Mouse (Mus musculus): ENCODE measurements around the gene Triobp. TPM values are rescaled to one million over a fixed set of nuclear protein-coding genes. Genes with fewer than 3 reads are reported as not detected.

Gene Triobp
- total and polyA plus RNA-seq, 2 experiments from 2014 or later: 19.1 to 45.3 TPM

DNA sequence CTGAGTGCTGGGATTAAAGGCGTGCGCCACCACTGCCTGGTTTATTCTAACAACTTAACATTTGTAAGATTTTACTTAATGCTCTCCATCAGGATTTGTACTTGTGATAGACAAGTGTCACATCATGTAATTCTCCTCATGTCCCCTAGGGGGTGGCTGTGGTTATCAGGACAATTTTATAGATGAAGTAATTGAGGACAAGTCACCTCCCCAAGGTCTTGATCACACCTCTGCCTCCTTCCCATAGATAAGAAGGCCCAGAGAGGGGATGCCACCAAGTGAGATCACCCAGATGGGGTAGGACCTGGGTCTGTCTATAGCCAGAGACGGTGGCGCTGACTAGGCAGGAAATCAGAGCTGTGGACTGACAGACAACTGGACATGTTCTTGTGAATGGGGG is 8.8 kb downstream of the Triobp start:
- Histone ChIP-seq H3K27me3 (ENCODE audit: control insufficient read depth, insufficient read depth, low read length) (no peaks in the 10 kb centered on the region), H3K4me1 (ENCODE audit: control insufficient read depth, insufficient read depth) (no peaks in the 10 kb centered on the region), H3K36me3 (replicated peaks; ENCODE audit: control insufficient read depth, insufficient read depth, low read length) (no peaks in the 10 kb centered on the region), H3K27ac (ENCODE audit: low read depth) (no peak overlapping the region), H3K4me2 (ENCODE audit: low read depth, low read length) (no peak overlapping the region), H3K9me3 (replicated peaks; ENCODE audit: control insufficient read depth, low read length) (no peaks in the 10 kb centered on the region), H3K9ac (replicated peaks; ENCODE audit: low read depth, low read length) (no peak overlapping the region), H3K4me3 (ENCODE audit: low read depth, low read length) (no peak overlapping the region)
- 61% methylated on average over 4 of the region's 4 CpGs for WGBS
- DNase-seq (ENCODE audit: low spot score): no peak
- no peak for ATAC-seq (ENCODE audit: insufficient read depth, low read depth)
- peak; percentile 44 for TF ChIP-seq CTCF (IDR thresholded peaks at IDR 0.05; ENCODE audit: low read depth)
- no peak for TF ChIP-seq EP300 (IDR thresholded peaks at IDR 0.05; ENCODE audit: low read depth)

DNA sequence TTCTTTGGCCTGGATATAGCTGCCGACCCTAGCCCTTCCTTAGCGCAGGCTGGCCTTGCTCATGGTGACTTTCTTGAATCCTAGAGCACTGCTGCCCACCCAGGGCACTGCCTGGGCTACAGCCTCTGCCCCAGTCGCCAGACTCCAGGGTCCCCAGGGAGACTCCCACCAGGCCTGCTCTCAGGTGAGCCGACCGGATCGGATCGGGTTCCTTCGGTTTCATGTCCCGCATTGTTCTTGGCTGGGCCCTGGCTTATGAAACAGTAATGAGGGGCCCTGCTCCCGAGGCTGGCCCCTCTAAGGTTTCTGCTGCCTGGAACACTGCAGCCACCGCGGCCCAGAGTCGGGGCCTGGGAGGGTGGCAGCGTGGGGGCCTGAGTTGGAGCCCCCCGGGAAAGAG is 9.5 kb downstream of the Triobp start:
- no peaks in the 10 kb centered on the region for H3K9me3 ChIP-seq (replicated peaks; ENCODE audit: control insufficient read depth, low read length)
- H3K36me3 ChIP-seq (replicated peaks; ENCODE audit: control insufficient read depth, insufficient read depth, low read length): no peaks in the 10 kb centered on the region; the same call in 1 of the 2 replicates
- no peaks in the 10 kb centered on the region for H3K27me3 ChIP-seq (ENCODE audit: control insufficient read depth, insufficient read depth, low read length)
- ATAC-seq (ENCODE audit: insufficient read depth, low read depth) (no peak), DNase-seq (ENCODE audit: low spot score) (no peak)
- H3K4me3 ChIP-seq (ENCODE audit: low read depth, low read length): no peak overlapping the region
- no peak overlapping the region for H3K9ac ChIP-seq (replicated peaks; ENCODE audit: low read depth, low read length)
- H3K4me2 ChIP-seq (ENCODE audit: low read depth, low read length): no peak overlapping the region
- WGBS: 58% methylated on average over 15 of the region's 15 CpGs
- no peak for TF ChIP-seq EP300 (IDR thresholded peaks at IDR 0.05; ENCODE audit: low read depth)
- no peak for TF ChIP-seq CTCF (IDR thresholded peaks at IDR 0.05; ENCODE audit: low read depth)
- H3K27ac ChIP-seq (ENCODE audit: low read depth): no peak overlapping the region
- no peaks in the 10 kb centered on the region for H3K4me1 ChIP-seq (ENCODE audit: control insufficient read depth, insufficient read depth)

DNA sequence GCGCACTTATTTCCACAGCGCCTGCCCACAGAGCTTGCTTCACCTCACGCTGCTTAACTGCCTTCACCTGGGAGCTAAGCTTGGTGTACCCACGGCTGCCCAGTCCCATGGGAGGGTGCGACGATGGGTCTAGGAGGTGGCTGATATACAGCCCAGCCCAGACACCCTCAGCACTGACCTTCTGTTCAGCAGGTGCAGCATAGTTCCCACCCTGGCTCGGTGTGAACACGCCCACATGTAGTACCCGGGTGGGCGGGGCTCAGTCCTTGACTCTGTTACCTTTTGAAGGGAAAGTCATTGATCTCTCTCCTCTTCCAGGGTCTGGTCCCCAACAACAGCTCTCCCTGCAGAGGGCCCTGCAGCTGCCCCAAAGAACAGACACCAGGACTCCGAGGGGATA is 12.0 kb downstream of the Triobp start:
- no peak for TF ChIP-seq EP300 (IDR thresholded peaks at IDR 0.05; ENCODE audit: low read depth)
- TF ChIP-seq CTCF (IDR thresholded peaks at IDR 0.05; ENCODE audit: low read depth): no peak
- no peak for ATAC-seq (ENCODE audit: insufficient read depth, low read depth)
- H3K9ac ChIP-seq (replicated peaks; ENCODE audit: low read depth, low read length): no peak overlapping the region
- no peaks in the 10 kb centered on the region for H3K27me3 ChIP-seq (ENCODE audit: control insufficient read depth, insufficient read depth, low read length)
- no peak overlapping the region for H3K4me3 ChIP-seq (ENCODE audit: low read depth, low read length)
- no peak overlapping the region for H3K27ac ChIP-seq (ENCODE audit: low read depth)
- no peaks in the 10 kb centered on the region; the same call in 1 of the 2 replicates for H3K36me3 ChIP-seq (replicated peaks; ENCODE audit: control insufficient read depth, insufficient read depth, low read length)
- DNase-seq (ENCODE audit: low spot score): no peak
- H3K4me1 ChIP-seq (ENCODE audit: control insufficient read depth, insufficient read depth): no peaks in the 10 kb centered on the region
- H3K9me3 ChIP-seq (replicated peaks; ENCODE audit: control insufficient read depth, low read length): no peaks in the 10 kb centered on the region
- no peak overlapping the region for H3K4me2 ChIP-seq (ENCODE audit: low read depth, low read length)
- WGBS: 79% methylated on average over 11 of the region's 11 CpGs

DNA sequence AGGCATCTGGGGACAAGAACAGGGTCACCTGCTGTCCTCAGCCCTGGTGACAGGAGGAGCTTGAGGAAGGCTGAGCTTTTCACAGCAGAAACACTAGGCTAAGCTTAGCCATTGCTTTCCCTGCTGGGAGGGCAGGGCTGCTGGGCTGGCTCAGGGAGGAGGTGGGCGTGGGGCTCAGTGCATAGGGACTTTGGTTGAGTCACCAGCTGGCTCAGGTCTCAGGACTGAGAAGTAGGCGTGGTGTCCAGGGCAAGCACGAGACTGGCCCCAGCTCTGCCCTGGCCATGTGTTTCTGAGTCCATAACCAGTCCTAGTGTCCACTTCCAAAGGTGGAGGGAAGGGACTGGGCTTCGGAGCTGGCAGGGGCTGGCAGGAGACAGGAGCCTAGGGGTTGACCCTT is 12.6 kb downstream of the Triobp start:
- no peak overlapping the region for H3K27ac ChIP-seq (ENCODE audit: low read depth)
- ATAC-seq (ENCODE audit: insufficient read depth, low read depth) (no peak), DNase-seq (ENCODE audit: low spot score) (no peak)
- no peaks in the 10 kb centered on the region for H3K9me3 ChIP-seq (replicated peaks; ENCODE audit: control insufficient read depth, low read length)
- H3K9ac ChIP-seq (replicated peaks; ENCODE audit: low read depth, low read length): no peak overlapping the region
- no peaks in the 10 kb centered on the region; the same call in 1 of the 2 replicates for H3K36me3 ChIP-seq (replicated peaks; ENCODE audit: control insufficient read depth, insufficient read depth, low read length)
- 62% methylated on average over 4 of the region's 4 CpGs for WGBS
- no peak overlapping the region for H3K4me2 ChIP-seq (ENCODE audit: low read depth, low read length)
- H3K4me1 ChIP-seq (ENCODE audit: control insufficient read depth, insufficient read depth): no peaks in the 10 kb centered on the region
- H3K27me3 ChIP-seq (ENCODE audit: control insufficient read depth, insufficient read depth, low read length): no peaks in the 10 kb centered on the region
- TF ChIP-seq CTCF (IDR thresholded peaks at IDR 0.05; ENCODE audit: low read depth) (no peak), EP300 (IDR thresholded peaks at IDR 0.05; ENCODE audit: low read depth) (no peak)
- no peak overlapping the region for H3K4me3 ChIP-seq (ENCODE audit: low read depth, low read length)

DNA sequence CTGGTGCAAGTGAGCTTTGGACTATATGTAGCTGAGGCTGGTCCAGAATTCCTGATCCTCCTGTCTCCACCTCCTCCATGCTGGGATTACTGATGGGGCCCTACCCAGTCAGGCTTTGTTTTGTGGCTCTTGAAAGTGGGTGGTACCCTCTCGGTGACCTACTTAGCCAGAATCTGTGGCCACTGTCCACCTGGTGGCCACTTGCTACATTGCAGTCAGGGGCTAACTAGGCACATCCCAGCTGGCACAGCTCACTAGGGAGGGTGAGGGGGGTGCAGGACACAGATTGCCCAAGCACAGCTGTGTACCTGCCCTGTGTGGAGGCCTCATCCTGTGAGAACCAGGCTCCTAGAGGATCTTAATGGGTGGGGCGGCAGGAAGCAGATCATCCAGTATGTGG is 15.4 kb downstream of the Triobp start:
- Histone ChIP-seq H3K4me2 (ENCODE audit: low read depth, low read length) (no peak overlapping the region), H3K27ac (ENCODE audit: low read depth) (no peak overlapping the region), H3K27me3 (ENCODE audit: control insufficient read depth, insufficient read depth, low read length) (no peaks in the 10 kb centered on the region), H3K9me3 (replicated peaks; ENCODE audit: control insufficient read depth, low read length) (no peaks in the 10 kb centered on the region), H3K36me3 (replicated peaks; ENCODE audit: control insufficient read depth, insufficient read depth, low read length) (no peaks in the 10 kb centered on the region; the same call in 1 of the 2 replicates), H3K9ac (replicated peaks; ENCODE audit: low read depth, low read length) (no peak overlapping the region), H3K4me3 (ENCODE audit: low read depth, low read length) (no peak overlapping the region), H3K4me1 (ENCODE audit: control insufficient read depth, insufficient read depth) (no peaks in the 10 kb centered on the region)
- DNase-seq (ENCODE audit: low spot score) (peak; percentile 75), ATAC-seq (ENCODE audit: insufficient read depth, low read depth) (peak; percentile 65)
- no peak for TF ChIP-seq EP300 (IDR thresholded peaks at IDR 0.05; ENCODE audit: low read depth)
- peak; percentile 85 for TF ChIP-seq CTCF (IDR thresholded peaks at IDR 0.05; ENCODE audit: low read depth)
- WGBS: 41% methylated on average over 2 of the region's 2 CpGs

DNA sequence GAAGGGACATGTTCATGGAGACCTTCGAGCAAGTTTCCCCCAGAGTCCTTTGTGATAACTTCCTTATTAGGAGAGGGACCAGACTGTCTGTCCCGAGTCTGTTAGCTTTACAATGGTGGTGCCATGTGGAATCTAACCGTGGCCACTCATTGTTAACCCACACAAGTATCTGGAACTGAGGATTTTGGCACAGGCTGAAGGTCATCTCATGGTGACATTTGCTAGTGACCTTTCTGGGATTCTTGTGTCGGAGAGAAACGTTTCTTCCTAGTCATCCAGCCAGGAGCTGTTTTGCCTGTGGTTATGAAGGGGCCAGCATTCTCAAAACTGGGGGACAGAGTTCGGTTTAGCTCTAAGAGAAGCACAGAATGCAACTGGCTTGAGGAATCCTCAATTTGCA is 24.1 kb downstream of the Triobp start:
- no peaks in the 10 kb centered on the region for H3K36me3 ChIP-seq (replicated peaks; ENCODE audit: control insufficient read depth, insufficient read depth, low read length)
- no peaks in the 10 kb centered on the region for H3K4me1 ChIP-seq (ENCODE audit: control insufficient read depth, insufficient read depth)
- 51% methylated on average over 6 of the region's 6 CpGs for WGBS
- H3K27ac ChIP-seq (ENCODE audit: low read depth): no peak overlapping the region
- no peak for TF ChIP-seq CTCF (IDR thresholded peaks at IDR 0.05; ENCODE audit: low read depth)
- no peak overlapping the region for H3K4me3 ChIP-seq (ENCODE audit: low read depth, low read length)
- no peak for ATAC-seq (ENCODE audit: insufficient read depth, low read depth)
- DNase-seq (ENCODE audit: low spot score): no peak
- H3K9ac ChIP-seq (replicated peaks; ENCODE audit: low read depth, low read length): no peak overlapping the region
- H3K9me3 ChIP-seq (replicated peaks; ENCODE audit: control insufficient read depth, low read length): no peaks in the 10 kb centered on the region
- no peak overlapping the region for H3K4me2 ChIP-seq (ENCODE audit: low read depth, low read length)
- H3K27me3 ChIP-seq (ENCODE audit: control insufficient read depth, insufficient read depth, low read length): 0 out of 2 replicates have a peak, but pooled peaks cover 8% of the 10 kb centered on the region

Measured in heart, postnatal 0 days (tissue).